Comparison of ENCODE assay signal across 9 mouse cellular contexts in genomic region chr2:52605321-52605720, GRCm38 (mm10).
DNase-seq lines count a peak whose midpoint lies in the region; ATAC-seq and TF ChIP-seq lines count a peak whose summit lies in the region.
"Had no signal": no experiment of that assay in that cellular context is flagged by ENCODE, and none has a peak within 500 bp of the region (broad histone marks: within the 10 kb centered on the region; RNA-seq: fewer than 3 reads in every experiment).

No protein-coding gene starts in this region.

- H3K27ac ChIP-seq in CH12.LX (ENCODE audit: insufficient read depth, low read depth) = no peak overlapping the region
- no peak overlapping the region for H3K27ac ChIP-seq in forebrain, postnatal 0 days (ENCODE audit: low read depth, low read length)
- no peak overlapping the region for H3K27ac ChIP-seq in limb, embryonic 11.5 days (replicated peaks; ENCODE audit: low read depth, low read length)
- H3K27ac ChIP-seq: heart, embryonic 13.5 days had no signal

- TF ChIP-seq CTCF in C2C12 (IDR thresholded peaks at IDR 0.05; ENCODE audit: control insufficient read depth, insufficient read depth, insufficient read length) (peak; percentile 29), CH12.LX (conservative IDR thresholded peaks at IDR 0.05 in 1 of 2, IDR thresholded peaks at IDR 0.05 in 1 of 2; ENCODE audit: low read depth in 2 of 2, low read length in 2 of 2) (peak; percentile 31 to 80; a peak in 3 of 4 replicates)
- TF ChIP-seq CTCF in forebrain, postnatal 0 days (IDR thresholded peaks at IDR 0.05; ENCODE audit: low read depth) = peak; percentile 76

- peak; percentile 81; the same call in 1 of the 2 replicates for ATAC-seq in forebrain, postnatal 0 days
- ATAC-seq in limb, embryonic 11.5 days (ENCODE audit: insufficient number of reproducible peaks, low FRiP score, low TSS enrichment, low read depth) = no peak
- no peak for ATAC-seq in erythroblast, adult 5-6 weeks (replicated peaks; ENCODE audit: low FRiP score, poor library complexity, severe bottlenecking)

- DNase-seq in CH12.LX (ENCODE audit: extremely low read depth) = peak; percentile 75
- peak; percentile 24 for DNase-seq in c-Kit-positive CD71-positive TER-119-positive erythroid progenitor cells, embryonic 14.5 days (ENCODE audit: low spot score)
- peak; percentile 86 for DNase-seq in forebrain, postnatal 0 days
- DNase-seq in kidney, adult 9 months = peak; percentile 72
- DNase-seq in limb, embryonic 11.5 days (ENCODE audit: low spot score) = peak; percentile 78
- peak; percentile 67 for DNase-seq in ovary, postnatal 14 days (ENCODE audit: low spot score)

- H3ac ChIP-seq in C2C12 (ENCODE audit: control insufficient read depth, insufficient read length, low read depth) = no peak overlapping the region

- 21% methylated on average over 4 of the region's 4 CpGs for WGBS in forebrain, postnatal 0 days
- 17% methylated on average over 4 of the region's 4 CpGs for WGBS in limb, embryonic 11.5 days

- H3K27me3 ChIP-seq in C2C12 (ENCODE audit: control insufficient read depth, insufficient read depth, insufficient read length) = no peaks in the 10 kb centered on the region
- no peaks in the 10 kb centered on the region for H3K27me3 ChIP-seq in CH12.LX (replicated peaks)
- H3K27me3 ChIP-seq in forebrain, postnatal 0 days (ENCODE audit: insufficient read depth, low read length) = no peaks in the 10 kb centered on the region
- H3K27me3 ChIP-seq in limb, embryonic 11.5 days (ENCODE audit: control insufficient read depth, insufficient read depth, low read length) = no peaks in the 10 kb centered on the region
- H3K27me3 ChIP-seq: heart, embryonic 13.5 days had no signal

- no peak for TF ChIP-seq EP300 in CH12.LX (IDR thresholded peaks at IDR 0.05; ENCODE audit: low read length)

- H3K79me2 ChIP-seq in C2C12 (ENCODE audit: control insufficient read depth, insufficient read depth) = no peaks in the 10 kb centered on the region
- H3K79me2 ChIP-seq in CH12.LX (replicated peaks; ENCODE audit: control insufficient read depth, extremely low read depth, insufficient read depth, poor library complexity, severe bottlenecking) = no peaks in the 10 kb centered on the region

- dilution Hi-C loops in CH12.LX (cut with MboI; ENCODE audit: extremely low pct_ligation_motif_present, extremely low pct_unique_long_range_greater_than_20kb, low sequenced_read_pairs) = no loop called here

- H3K36me3 ChIP-seq in C2C12 (ENCODE audit: control insufficient read depth, insufficient read depth) (no peaks in the 10 kb centered on the region), CH12.LX (replicated peaks in 1 of 2; ENCODE audit: control insufficient read depth in 1 of 2, insufficient read depth in 1 of 2, low read length in 1 of 2) (peaks cover 0 to 2% of the 10 kb centered on the region in 2 experiments)
- no peaks in the 10 kb centered on the region for H3K36me3 ChIP-seq in forebrain, postnatal 0 days (ENCODE audit: insufficient read depth)
- no peaks in the 10 kb centered on the region for H3K36me3 ChIP-seq in limb, embryonic 11.5 days (ENCODE audit: control insufficient read depth, insufficient read depth, low read length)
- H3K36me3 ChIP-seq: heart, embryonic 13.5 days had no signal

- H3K79me3 ChIP-seq in C2C12 (ENCODE audit: low read depth) = no peaks in the 10 kb centered on the region

- TF ChIP-seq POLR2A in CH12.LX (IDR thresholded peaks at IDR 0.05; ENCODE audit: low read depth, low read length) = no peak

- H3K4me2 ChIP-seq in CH12.LX (ENCODE audit: insufficient read depth, low read depth, poor library complexity, severe bottlenecking) = no peak overlapping the region
- no peak overlapping the region for H3K4me2 ChIP-seq in forebrain, postnatal 0 days (ENCODE audit: low read depth)
- no peak overlapping the region for H3K4me2 ChIP-seq in limb, embryonic 11.5 days (ENCODE audit: low read depth, severe bottlenecking)
- H3K4me2 ChIP-seq: heart, embryonic 13.5 days had no signal

- in situ Hi-C loops in CH12.LX (cut with MboI; ENCODE audit: low pct_ligation_motif_present, low pct_unique_long_range_greater_than_20kb, low sequenced_read_pairs) = no loop called here

- peak; percentile 85 for TF ChIP-seq RAD21 in CH12.LX (IDR thresholded peaks at IDR 0.05; ENCODE audit: low read depth, low read length)

- H3K9me3 ChIP-seq in CH12.LX (replicated peaks; ENCODE audit: low read length) = no peaks in the 10 kb centered on the region
- H3K9me3 ChIP-seq in forebrain, postnatal 0 days (ENCODE audit: low read length) = no peaks in the 10 kb centered on the region
- no peaks in the 10 kb centered on the region for H3K9me3 ChIP-seq in limb, embryonic 11.5 days (ENCODE audit: control insufficient read depth, low read length)
- H3K9me3 ChIP-seq: heart, embryonic 13.5 days had no signal

- H3K4me1 ChIP-seq in CH12.LX (ENCODE audit: control insufficient read depth in 1 of 2, insufficient read depth in 2 of 2) = peaks cover 0 to 19% of the 10 kb centered on the region in 2 experiments; a peak in 2 of 4 replicates
- H3K4me1 ChIP-seq in forebrain, postnatal 0 days (ENCODE audit: insufficient read depth) = no peaks in the 10 kb centered on the region
- H3K4me1 ChIP-seq in limb, embryonic 11.5 days (ENCODE audit: control insufficient read depth, insufficient read depth, low read length) = no peaks in the 10 kb centered on the region

- no peak overlapping the region for H3K9ac ChIP-seq in CH12.LX (ENCODE audit: insufficient read depth, low read depth)
- no peak overlapping the region for H3K9ac ChIP-seq in forebrain, postnatal 0 days
- H3K9ac ChIP-seq in limb, embryonic 11.5 days (ENCODE audit: low read length) = no peak overlapping the region
- H3K9ac ChIP-seq: heart, embryonic 13.5 days had no signal

- H3K4me3 ChIP-seq in C2C12 (ENCODE audit: insufficient read depth, poor library complexity, severe bottlenecking) (no peak overlapping the region), CH12.LX (replicated peaks in 1 of 3; ENCODE audit: low read depth in 2 of 3, low read length in 2 of 3, poor library complexity in 1 of 3) (no peak overlapping the region)
- H3K4me3 ChIP-seq in forebrain, postnatal 0 days (ENCODE audit: low read depth, low read length) = no peak overlapping the region
- H3K4me3 ChIP-seq in limb, embryonic 11.5 days (ENCODE audit: low read depth, low read length) = no peak overlapping the region
- H3K4me3 ChIP-seq: heart, embryonic 13.5 days had no signal

TF ChIP-seq in C2C12, 6 proteins besides CTCF, POLR2A, EP300 and RAD21:
- no peak for TF ChIP-seq MAX (IDR thresholded peaks at IDR 0.05)
- TF ChIP-seq CEBPB (IDR thresholded peaks at IDR 0.05; ENCODE audit: low read depth) = no peak
- TF ChIP-seq MYOG (IDR thresholded peaks at IDR 0.05; ENCODE audit: control insufficient read depth, extremely low read depth, insufficient read length) = no peak
- no peak for TF ChIP-seq MYOD1 (IDR thresholded peaks at IDR 0.05; ENCODE audit: control insufficient read depth, insufficient read length, low read depth)
- TF ChIP-seq FOSL1 (IDR thresholded peaks at IDR 0.05; ENCODE audit: insufficient read depth, low read length, poor library complexity, severe bottlenecking) = no peak
- no peak for TF ChIP-seq USF1 (IDR thresholded peaks at IDR 0.05; ENCODE audit: low read depth)

TF ChIP-seq in CH12.LX, 34 proteins besides CTCF, POLR2A, EP300 and RAD21:
- TF ChIP-seq E2F4 (IDR thresholded peaks at IDR 0.05; ENCODE audit: insufficient replicate concordance, low read depth, low read length) (no peak), ZNF384 (IDR thresholded peaks at IDR 0.05; ENCODE audit: low read depth, low read length) (0 out of 2 replicates have a peak, but pooled peaks have one; percentile 9), CHD1 (IDR thresholded peaks at IDR 0.05; ENCODE audit: low read depth, low read length) (no peak), ZC3H11A (IDR thresholded peaks at IDR 0.05; ENCODE audit: low read depth, low read length) (peak; percentile 30; the same call in 1 of the 2 replicates), SMC3 (IDR thresholded peaks at IDR 0.05; ENCODE audit: low read depth, low read length) (peak; percentile 65), JUN (IDR thresholded peaks at IDR 0.05; ENCODE audit: insufficient read depth, low read depth, low read length) (no peak)

Comparison
In these comparisons a context has a peak if more than half of its experiments do, and no peak if none do; other contexts are left out.
1. DNase-seq: peak in every context shown above with its lines; median percentile 86 in forebrain, postnatal 0 days; 78 in limb, embryonic 11.5 days; 75 in CH12.LX; 72 in kidney, adult 9 months; 67 in ovary, postnatal 14 days; 24 in c-Kit-positive CD71-positive TER-119-positive erythroid progenitor cells, embryonic 14.5 days.